Mouse (Mus musculus) B cell, adult 2 months (primary cell): ENCODE measurements around the gene Hes3.
A peak's percentile ranks its signal among the peaks of the same experiment; 100 is the strongest.

ENCODE experiments used
- DNase-seq, 2 experiments: peaks; one replicate each; pipeline ENCODE4 v3.0.0; 2022

The Hes3 gene

GRCm38 (mm10) chr4:152291562-152291961 is at the start of gene Hes3:
Gene Hes3 (minus strand): TSS chr4:152291662.
- DNase-seq, result no peak

- peak; percentile 45 to 47 for DNase-seq
Observed at GRCm38 (mm10) chr4:152340584-152341284, 49.3 kb upstream of the Hes3 start.

- no peak for DNase-seq
Observed at GRCm38 (mm10) chr4:152339293-152339790, 47.9 kb upstream of the Hes3 start.

- DNase-seq, result no peak
Observed at GRCm38 (mm10) chr4:152338419-152339292, 47.2 kb upstream of the Hes3 start, which contains the start of gene Chd5. Gene Chd5 (plus strand): TSS chr4:152338651.

- no peak for DNase-seq
Observed at GRCm38 (mm10) chr4:152337772-152338171, 46.3 kb upstream of the Hes3 start.

GRCm38 (mm10) chr4:152333587-152333986 is 42.1 kb upstream of the Hes3 start:
- no peak for DNase-seq

GRCm38 (mm10) chr4:152332952-152333351 is 41.5 kb upstream of the Hes3 start:
- peak; percentile 65 to 70 for DNase-seq

- DNase-seq, result peak; percentile 72 to 75
Observed at GRCm38 (mm10) chr4:152328691-152329090, 37.2 kb upstream of the Hes3 start.

- no peak for DNase-seq
Observed at GRCm38 (mm10) chr4:152326543-152326942, 35.1 kb upstream of the Hes3 start.

GRCm38 (mm10) chr4:152325574-152326411 is 34.3 kb upstream of the Hes3 start, which contains the start of gene Rpl22:
Gene Rpl22 (plus strand): TSS chr4:152325742.
- DNase-seq, result peak; percentile 89 to 93

GRCm38 (mm10) chr4:152324641-152325562 is 33.4 kb upstream of the Hes3 start:
- DNase-seq, result no peak

GRCm38 (mm10) chr4:152321464-152321863 is 30.0 kb upstream of the Hes3 start:
- no peak for DNase-seq

GRCm38 (mm10) chr4:152318517-152319234 is 27.2 kb upstream of the Hes3 start, which contains the start of gene Rnf207:
Gene Rnf207 (minus strand): TSS chr4:152318993.
- DNase-seq, result peak; percentile 72 to 76

GRCm38 (mm10) chr4:152317631-152318033 is 26.2 kb upstream of the Hes3 start:
- DNase-seq, result no peak

GRCm38 (mm10) chr4:152315498-152316213 is 24.2 kb upstream of the Hes3 start:
- peak in 1 of 2 experiments; percentile 26 for DNase-seq

GRCm38 (mm10) chr4:152313934-152314333 is 22.5 kb upstream of the Hes3 start:
- DNase-seq, result peak; percentile 51 to 54

- peak in 1 of 2 experiments; percentile 36 for DNase-seq
Observed at GRCm38 (mm10) chr4:152313211-152313632, 21.8 kb upstream of the Hes3 start.

- no peak for DNase-seq
Observed at GRCm38 (mm10) chr4:152312186-152312585, 20.7 kb upstream of the Hes3 start.

- no peak for DNase-seq
Observed at GRCm38 (mm10) chr4:152307542-152307941, 16.1 kb upstream of the Hes3 start.

- no peak for DNase-seq
Observed at GRCm38 (mm10) chr4:152305991-152306390, 14.5 kb upstream of the Hes3 start.
